Mouse (Mus musculus) heart, postnatal 0 days (tissue): ENCODE measurements around the gene Myo10. TPM values are rescaled to one million over a fixed set of nuclear protein-coding genes. Genes with fewer than 3 reads are reported as not detected.

Source experiments
- ATAC-seq: fragments of 200-750 bp; cut with Nextera tagmentation; 2 replicates; pipeline ENCODE4 v1.8.0; 2017; ENCODE audit warnings: low read depth, moderate number of reproducible peaks, moderate library complexity; ENCODE audit not compliant: insufficient read depth
- DNase-seq: peaks from one replicate; pipeline ENCODE4 v3.0.0-alpha.2; 2016; ENCODE audit warnings: low spot score
- H3K27ac ChIP-seq: fragments of 300-500 bp; sonication (generic); 2 replicates; pipeline ENCODE4 v1.5.1; 2014; ENCODE audit warnings: low read depth, mild to moderate bottlenecking
- H3K27me3 ChIP-seq: fragments of 300-500 bp; sonication (generic); 2 replicates; pipeline ENCODE4 v1.6.1; 2014; ENCODE audit warnings: low read length, mixed read lengths; ENCODE audit not compliant: control insufficient read depth, insufficient read depth
- H3K36me3 ChIP-seq: fragments of 300-500 bp; sonication (generic); replicated peaks from 2 replicates; pipeline ENCODE4 v1.6.1; 2014; ENCODE audit warnings: low read length, mixed read lengths; ENCODE audit not compliant: control insufficient read depth, insufficient read depth
- H3K4me1 ChIP-seq: fragments of 300-500 bp; sonication (generic); 2 replicates; pipeline ENCODE4 v1.6.1; 2014; ENCODE audit warnings: antibody characterized with exemption; ENCODE audit not compliant: control insufficient read depth, insufficient read depth
- H3K4me2 ChIP-seq: fragments of 300-500 bp; sonication (generic); 2 replicates; pipeline ENCODE4 v1.6.1; 2014; ENCODE audit warnings: low read depth, mild to moderate bottlenecking, low read length, moderate library complexity
- H3K4me3 ChIP-seq: fragments of 300-500 bp; sonication (generic); 2 replicates; pipeline ENCODE4 v1.5.1; 2014; ENCODE audit warnings: low read depth, low read length
- H3K9ac ChIP-seq: fragments of 300-500 bp; sonication (generic); replicated peaks from 2 replicates; pipeline ENCODE4 v1.6.1; 2014; ENCODE audit warnings: low read depth, low read length, mixed read lengths
- H3K9me3 ChIP-seq: fragments of 300-500 bp; sonication (generic); replicated peaks from 2 replicates; pipeline ENCODE4 v1.6.1; 2016; ENCODE audit warnings: low read length; ENCODE audit not compliant: control insufficient read depth
- CTCF ChIP-seq: IDR thresholded peaks from 2 replicates; pipeline ENCODE4 v1.5.1; 2016; ENCODE audit warnings: antibody characterized with exemption, control low read depth, low read depth
- EP300 ChIP-seq: IDR thresholded peaks from 2 replicates; pipeline ENCODE4 v1.6.1; 2016; ENCODE audit warnings: antibody characterized with exemption, low read depth
- WGBS: fragments of 180-500 bp; shearing (Covaris S2); extraction: QIAGEN DNeasy Blood & Tissue Kit; methylation state at CpG from one replicate; pipeline ENCODE4 v1.1.7; 2014; 5-methylcytosine and 5-hydroxymethylcytosine counted together
- polyA plus RNA-seq: library from polyadenylated mRNA; unstranded; fragments of >200 nt; fragmentation: Nextera tagmentation; extraction: Ambion mirVana; gene quantifications from 2 replicates; pipeline ENCODE4 v1.2.1, GENCODE M21; 2015
- total RNA-seq: library from RNA; depleted of rRNA; stranded (reverse); fragments of >200 nt; gene quantifications from 2 replicates; pipeline ENCODE4 v1.2.3, GENCODE M21; 2014; ENCODE audit warnings: low replicate concordance

Myo10 gene
- total and polyA plus RNA-seq, 2 experiments from 2014 or later: 6.2 to 7.6 TPM

GRCm38 (mm10) chr15:25620560-25620959 lies 1.8 kb upstream of the Myo10 start:
- TF ChIP-seq CTCF (no peak), EP300 (no peak)
- H3K9ac ChIP-seq: no peak overlapping the region
- ATAC-seq (no peak), DNase-seq (no peak)
- H3K4me2 ChIP-seq: no peak overlapping the region
- no peak overlapping the region for H3K4me3 ChIP-seq
- H3K4me1 ChIP-seq: no peaks in the 10 kb centered on the region
- no peak overlapping the region for H3K27ac ChIP-seq
- no peaks in the 10 kb centered on the region for H3K36me3 ChIP-seq
- whole genome bisulfite sequencing: 92% methylated on average over 4 of the region's 4 CpGs
- H3K27me3 ChIP-seq: no peaks in the 10 kb centered on the region
- H3K9me3 ChIP-seq: no peaks in the 10 kb centered on the region

GRCm38 (mm10) chr15:25621351-25622199 lies 750 bp upstream of the Myo10 start:
- WGBS: 13% methylated on average over 20 of the region's 20 CpGs
- Histone ChIP-seq H3K9me3 (no peaks in the 10 kb centered on the region), H3K9ac (no peak overlapping the region), H3K4me1 (no peaks in the 10 kb centered on the region), H3K27me3 (no peaks in the 10 kb centered on the region), H3K4me3 (peak overlapping the region; percentile 84), H3K36me3 (no peaks in the 10 kb centered on the region), H3K27ac (no peak overlapping the region), H3K4me2 (peak overlapping the region; percentile 93)
- ATAC-seq (peak; percentile 6; the same call in 1 of the 2 replicates), DNase-seq (no peak)
- TF ChIP-seq CTCF: no peak
- no peak for TF ChIP-seq EP300

DNA sequence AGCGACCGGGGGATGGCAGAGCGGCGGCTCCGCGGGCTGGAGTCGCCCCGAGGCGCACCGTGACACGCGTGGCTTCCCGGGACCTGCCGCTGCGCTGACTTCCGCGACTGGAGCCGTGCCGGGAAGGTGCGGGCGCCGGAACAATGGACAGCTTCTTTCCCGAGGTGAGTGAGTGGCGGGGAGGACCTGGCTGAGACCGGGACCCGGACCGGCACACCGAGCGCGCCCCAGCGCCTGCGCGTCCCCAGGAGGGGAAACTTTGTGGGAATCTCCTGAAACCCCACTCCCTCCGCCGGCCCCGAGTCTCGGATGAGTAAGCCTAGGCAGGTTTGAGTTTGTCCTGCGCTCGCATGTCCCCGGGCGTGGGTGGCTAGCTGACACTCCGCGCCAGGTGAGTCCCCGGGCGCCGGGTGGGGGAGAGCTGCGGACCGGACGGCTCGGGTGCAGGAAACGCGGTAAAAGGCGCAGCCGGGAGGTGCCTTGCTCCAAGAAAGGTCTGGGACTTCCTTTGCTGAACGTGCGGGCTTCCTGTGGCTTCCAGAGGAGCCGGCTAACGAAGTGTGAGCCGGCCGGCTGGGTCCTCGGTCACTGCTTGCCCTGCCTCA lies 644 bp downstream of the Myo10 start:
- ATAC-seq (peak; percentile 13; the same call in 1 of the 2 replicates), DNase-seq (peak; percentile 37)
- Histone ChIP-seq H3K36me3 (no peaks in the 10 kb centered on the region), H3K4me3 (peak overlapping the region; percentile 84), H3K27ac (peak overlapping the region; percentile 73), H3K27me3 (no peaks in the 10 kb centered on the region), H3K4me1 (no peaks in the 10 kb centered on the region), H3K4me2 (peak overlapping the region; percentile 93), H3K9me3 (no peaks in the 10 kb centered on the region), H3K9ac (peak overlapping the region; percentile 74)
- WGBS: 0% methylated on average over 55 of the region's 61 CpGs
- no peak for TF ChIP-seq EP300
- TF ChIP-seq CTCF: no peak

DNA sequence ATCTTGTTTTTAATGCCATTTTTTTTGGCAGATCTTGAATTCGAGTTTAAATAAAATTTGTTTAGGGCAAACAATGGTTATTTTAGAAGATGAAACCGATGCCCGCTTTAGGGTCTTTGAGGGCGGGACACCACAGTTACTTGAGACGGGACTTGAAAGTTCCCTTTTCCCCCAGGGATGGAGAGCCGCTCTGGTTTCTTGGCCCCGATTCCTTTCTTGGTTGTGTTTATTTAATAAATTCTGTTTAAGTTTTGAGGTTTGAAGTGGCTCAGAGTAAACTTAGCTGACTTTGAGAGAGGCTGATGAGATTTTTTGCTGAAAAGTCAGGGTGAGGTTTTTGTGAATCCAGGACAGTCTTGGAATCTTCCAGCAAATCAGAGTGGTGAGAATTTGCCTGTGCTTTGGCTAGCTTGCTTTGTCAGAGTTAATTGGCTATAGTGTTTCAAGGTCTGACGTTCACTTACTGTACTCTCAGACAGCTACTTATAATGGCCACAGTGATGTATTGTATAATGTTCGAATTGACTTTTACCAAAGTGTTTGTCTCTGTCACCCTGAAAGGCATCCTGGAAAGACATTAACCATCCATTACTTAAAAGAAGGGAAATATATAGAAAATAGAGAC lies 1.3 kb downstream of the Myo10 start:
- 12% methylated on average over 9 of the region's 9 CpGs for WGBS
- peak overlapping the region; percentile 93 for H3K4me2 ChIP-seq
- H3K4me1 ChIP-seq: no peaks in the 10 kb centered on the region
- no peak overlapping the region; the same call in 1 of the 2 replicates for H3K27ac ChIP-seq
- ATAC-seq: no peak
- H3K36me3 ChIP-seq: no peaks in the 10 kb centered on the region
- peak overlapping the region; percentile 84 for H3K4me3 ChIP-seq
- no peaks in the 10 kb centered on the region for H3K9me3 ChIP-seq
- TF ChIP-seq CTCF (no peak), EP300 (no peak)
- H3K9ac ChIP-seq: peak overlapping the region; percentile 74
- no peaks in the 10 kb centered on the region for H3K27me3 ChIP-seq
- DNase-seq: no peak

DNA sequence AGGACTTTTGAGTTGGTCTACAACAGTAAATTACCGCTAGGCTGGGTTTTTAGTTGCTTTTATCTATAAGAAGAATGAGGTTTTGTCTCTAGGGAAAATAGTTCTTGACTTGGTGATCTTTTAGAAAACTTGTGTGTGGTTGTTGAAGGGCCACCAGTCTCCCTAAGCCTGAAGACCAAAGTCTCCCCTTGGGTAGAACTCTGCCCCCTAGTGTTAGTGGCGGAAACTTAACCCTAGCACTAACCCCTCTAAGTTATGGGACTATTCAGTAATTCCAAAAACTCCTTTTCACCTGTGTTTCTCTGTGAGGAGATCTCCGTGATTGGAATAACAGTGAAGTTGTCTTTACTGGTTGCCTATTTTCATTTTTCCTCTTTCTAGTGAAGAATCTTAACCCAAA lies 1.9 kb downstream of the Myo10 start:
- Histone ChIP-seq H3K4me1 (no peaks in the 10 kb centered on the region), H3K9ac (no peak overlapping the region), H3K27me3 (no peaks in the 10 kb centered on the region), H3K36me3 (no peaks in the 10 kb centered on the region), H3K9me3 (no peaks in the 10 kb centered on the region), H3K27ac (no peak overlapping the region), H3K4me2 (peak overlapping the region; percentile 93; the same call in 1 of the 2 replicates), H3K4me3 (peak overlapping the region; percentile 84; the same call in 1 of the 2 replicates)
- ATAC-seq (no peak), DNase-seq (no peak)
- TF ChIP-seq CTCF: peak; percentile 52
- TF ChIP-seq EP300: no peak
- WGBS: 58% methylated on average over 3 of the region's 3 CpGs
